In the genomic region with DNA sequence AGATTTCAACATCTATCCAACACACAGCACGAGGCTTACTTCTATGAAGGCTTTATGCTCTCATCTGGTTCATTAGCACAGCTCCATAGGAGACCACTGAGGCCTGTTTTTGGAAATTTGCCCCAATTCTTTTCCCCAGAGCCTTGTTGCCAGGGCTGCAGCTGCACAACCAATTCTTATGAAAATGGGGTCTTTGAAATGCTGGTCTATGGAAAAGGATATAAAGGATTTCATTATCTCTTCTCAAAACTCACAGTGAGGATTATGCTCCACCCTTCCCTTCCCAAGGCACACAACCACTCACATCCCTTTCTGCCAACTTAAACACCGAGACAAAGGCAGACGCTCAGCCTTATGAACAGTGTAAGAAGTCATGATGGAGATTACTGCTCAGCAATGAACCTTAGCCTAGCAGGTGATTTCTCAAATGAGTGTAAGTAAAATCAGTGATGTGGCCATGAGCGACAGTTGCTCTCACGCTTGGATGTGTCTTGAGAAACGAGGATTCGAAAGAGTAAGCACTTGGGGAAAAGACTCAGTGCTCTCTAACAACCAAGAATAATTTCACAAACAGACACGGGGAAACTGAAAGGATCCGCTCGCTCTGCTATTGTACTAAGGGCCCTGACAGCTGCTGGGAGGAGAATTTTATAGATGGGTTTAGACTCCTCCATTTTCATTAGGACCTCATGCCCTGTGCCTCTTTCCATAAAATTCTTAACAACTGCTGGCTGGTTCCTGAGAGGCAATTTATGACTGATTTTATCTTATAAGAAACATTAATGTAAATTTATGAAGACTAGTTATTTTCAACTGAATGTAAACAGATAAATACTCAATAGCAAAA, we compare ENCODE assay signal across 8 mouse cellular contexts. TPM values are rescaled to one million over a fixed set of nuclear protein-coding genes. Genes with fewer than 3 reads are reported as not detected.
A peak's percentile ranks its signal among the peaks of the same experiment; 100 is the strongest.
DNase-seq lines count a peak whose midpoint lies in the region; ATAC-seq lines count a peak whose summit lies in the region.

No protein-coding gene starts in this region.

- H3K4me3 ChIP-seq in forebrain, embryonic 13.5 days = peak overlapping the region; percentile 7; the same call in 1 of the 2 replicates
- no peak overlapping the region for H3K4me3 ChIP-seq in stomach, embryonic 16.5 days (replicated peaks; ENCODE audit: low read length)
- H3K4me3 ChIP-seq in kidney, embryonic 16.5 days (ENCODE audit: low read length) = no peak overlapping the region

- peak overlapping the region; percentile 50 for H3K4me2 ChIP-seq in forebrain, embryonic 13.5 days
- no peak overlapping the region for H3K4me2 ChIP-seq in stomach, embryonic 16.5 days (ENCODE audit: low read depth, low read length)
- H3K4me2 ChIP-seq in kidney, embryonic 16.5 days (replicated peaks; ENCODE audit: low read depth, low read length) = no peak overlapping the region

- peak overlapping the region; percentile 45; the same call in 1 of the 2 replicates for H3K9ac ChIP-seq in forebrain, embryonic 13.5 days
- no peak overlapping the region for H3K9ac ChIP-seq in stomach, embryonic 16.5 days (ENCODE audit: low read length)
- no peak overlapping the region for H3K9ac ChIP-seq in kidney, embryonic 16.5 days (replicated peaks; ENCODE audit: low read length)

- H3K36me3 ChIP-seq in forebrain, embryonic 13.5 days (ENCODE audit: poor library complexity, severe bottlenecking) = peaks cover 19% of the 10 kb centered on the region
- H3K36me3 ChIP-seq in stomach, embryonic 16.5 days (ENCODE audit: control insufficient read depth, insufficient read depth, low read length) = peaks cover 3% of the 10 kb centered on the region; the same call in 1 of the 2 replicates
- peaks cover 13% of the 10 kb centered on the region for H3K36me3 ChIP-seq in kidney, embryonic 16.5 days (ENCODE audit: insufficient read depth, low read length)

- H3K4me1 ChIP-seq in forebrain, embryonic 13.5 days = peaks cover 55% of the 10 kb centered on the region
- peaks cover 10% of the 10 kb centered on the region for H3K4me1 ChIP-seq in stomach, embryonic 16.5 days (ENCODE audit: control insufficient read depth, insufficient read depth, low read length)
- H3K4me1 ChIP-seq in kidney, embryonic 16.5 days (ENCODE audit: insufficient read depth, low read length) = peaks cover 3% of the 10 kb centered on the region; the same call in 1 of the 2 replicates

- H3K9me3 ChIP-seq in forebrain, embryonic 13.5 days (replicated peaks) = 0 out of 2 replicates have a peak, but pooled peaks cover 3% of the 10 kb centered on the region
- no peaks in the 10 kb centered on the region for H3K9me3 ChIP-seq in stomach, embryonic 16.5 days (replicated peaks; ENCODE audit: control insufficient read depth, low read length)
- H3K9me3 ChIP-seq in kidney, embryonic 16.5 days (ENCODE audit: low read length) = no peaks in the 10 kb centered on the region

- WGBS in forebrain, embryonic 13.5 days = 2% methylated on average over 10 of the region's 10 CpGs
- WGBS in stomach, embryonic 16.5 days = 81% methylated on average over 10 of the region's 10 CpGs
- WGBS in kidney, embryonic 16.5 days = 80% methylated on average over 10 of the region's 10 CpGs

- peak; percentile 19 for DNase-seq in right cerebral cortex, adult 18-20 months
- no peak for DNase-seq in right cerebral cortex, postnatal 4 days
- DNase-seq in left cerebral cortex, adult 9 months (ENCODE audit: low spot score in 2 of 2) = peak; percentile 42 to 45
- DNase-seq in testis, postnatal 14 days (ENCODE audit: low spot score) = no peak
- DNase-seq in urinary bladder, postnatal 14 days (ENCODE audit: low spot score) = no peak

- H3K27ac ChIP-seq in forebrain, embryonic 13.5 days = peak overlapping the region; percentile 98
- peak overlapping the region; percentile 25; the same call in 1 of the 2 replicates for H3K27ac ChIP-seq in stomach, embryonic 16.5 days (ENCODE audit: low read length)
- no peak overlapping the region for H3K27ac ChIP-seq in kidney, embryonic 16.5 days (ENCODE audit: low read length)

- H3K27me3 ChIP-seq in forebrain, embryonic 13.5 days = no peaks in the 10 kb centered on the region
- H3K27me3 ChIP-seq in stomach, embryonic 16.5 days (ENCODE audit: control insufficient read depth, insufficient read depth, low read length) = no peaks in the 10 kb centered on the region
- H3K27me3 ChIP-seq in kidney, embryonic 16.5 days (ENCODE audit: insufficient read depth, low read length) = no peaks in the 10 kb centered on the region

- peak; percentile 91 for ATAC-seq in forebrain, embryonic 13.5 days
- no peak for ATAC-seq in stomach, embryonic 16.5 days (ENCODE audit: insufficient read depth, low FRiP score)
- ATAC-seq in kidney, embryonic 16.5 days (ENCODE audit: low FRiP score, low TSS enrichment) = no peak

RNA-seq across cellular contexts. Expression of a gene that starts 33.0 kb away (rescaled TPM):
- 204 and 230 TPM in 2 replicates for polyA plus RNA-seq in forebrain, embryonic 13.5 days (2015; fragmentation: Nextera tagmentation; extraction: Ambion mirVana)
- 62.7 and 67.5 TPM in 2 replicates for polyA plus RNA-seq in stomach, embryonic 16.5 days (2015; fragmentation: Nextera tagmentation; extraction: Ambion mirVana)
- polyA plus RNA-seq in kidney, embryonic 16.5 days (2015; fragmentation: Nextera tagmentation; extraction: Ambion mirVana) = 98.6 and 103 TPM in 2 replicates

Comparison
In these comparisons a context has a peak if more than half of its experiments do, and no peak if none do; other contexts are left out.
1. DNase-seq: peak in right cerebral cortex, adult 18-20 months (single experiment) and left cerebral cortex, adult 9 months (2 of 2); none in right cerebral cortex, postnatal 4 days (single experiment), testis, postnatal 14 days (single experiment) and urinary bladder, postnatal 14 days (single experiment).